Mouse (Mus musculus) lung, postnatal 0 days (tissue): ENCODE measurements around the gene Ly6g6c. TPM values are rescaled to one million over a fixed set of nuclear protein-coding genes. Genes with fewer than 3 reads are reported as not detected.

Experiments
- ATAC-seq: fragments of 200-750 bp; cut with Nextera tagmentation; 2 replicates; pipeline ENCODE4 v1.8.0; 2017; ENCODE audit warnings: moderate library complexity
- DNase-seq: peaks from one replicate; pipeline ENCODE4 v3.0.0-alpha.2; 2016; ENCODE audit warnings: low spot score
- H3K27ac ChIP-seq: fragments of 300-500 bp; sonication (generic); 2 replicates; pipeline ENCODE4 v1.5.1; 2014; ENCODE audit warnings: antibody characterized with exemption, mild to moderate bottlenecking, low read length, mixed read lengths
- H3K27me3 ChIP-seq: fragments of 300-500 bp; sonication (generic); replicated peaks from 2 replicates; pipeline ENCODE4 v1.6.1; 2014; ENCODE audit warnings: low read length, mixed read lengths; ENCODE audit not compliant: insufficient read depth
- H3K36me3 ChIP-seq: fragments of 300-500 bp; sonication (generic); 2 replicates; pipeline ENCODE4 v1.6.1; 2014; ENCODE audit warnings: low read length, mixed read lengths; ENCODE audit not compliant: insufficient read depth
- H3K4me1 ChIP-seq: fragments of 300-500 bp; sonication (generic); 2 replicates; pipeline ENCODE4 v1.6.1; 2014; ENCODE audit warnings: antibody characterized with exemption, low read depth, low read length, mixed read lengths; ENCODE audit not compliant: insufficient read depth
- H3K4me2 ChIP-seq: fragments of 300-500 bp; sonication (generic); replicated peaks from 2 replicates; pipeline ENCODE4 v1.6.1; 2014; ENCODE audit warnings: low read depth, mild to moderate bottlenecking, low read length, moderate library complexity, mixed read lengths
- H3K4me3 ChIP-seq: fragments of 300-500 bp; sonication (generic); 2 replicates; pipeline ENCODE4 v1.5.1; 2014; ENCODE audit warnings: low read depth, low read length
- H3K9ac ChIP-seq: fragments of 300-500 bp; sonication (generic); replicated peaks from 2 replicates; pipeline ENCODE4 v1.6.1; 2014; ENCODE audit warnings: low read depth, mild to moderate bottlenecking
- H3K9me3 ChIP-seq: fragments of 300-500 bp; sonication (generic); 2 replicates; pipeline ENCODE4 v1.6.1; 2016; ENCODE audit warnings: low read length, mixed read lengths
- CTCF ChIP-seq: IDR thresholded peaks from 2 replicates; pipeline ENCODE4 v1.5.1; 2016; ENCODE audit warnings: antibody characterized with exemption, mild to moderate bottlenecking
- EP300 ChIP-seq: IDR thresholded peaks from 2 replicates; pipeline ENCODE4 v1.6.1; 2016; ENCODE audit warnings: antibody characterized with exemption, mild to moderate bottlenecking, control low read depth
- WGBS: fragments of 180-500 bp; shearing (Covaris S2); extraction: QIAGEN DNeasy Blood & Tissue Kit; methylation state at CpG from one replicate; pipeline ENCODE4 v1.1.7; 2014; 5-methylcytosine and 5-hydroxymethylcytosine counted together
- polyA plus RNA-seq: library from polyadenylated mRNA; unstranded; fragments of >200 nt; fragmentation: Nextera tagmentation; extraction: Ambion mirVana; gene quantifications from 2 replicates; pipeline ENCODE4 v1.2.1, GENCODE M21; 2015

Gene Ly6g6c
- polyA plus RNA-seq, 1 experiment from 2014 or later = 4.9 TPM

DNA sequence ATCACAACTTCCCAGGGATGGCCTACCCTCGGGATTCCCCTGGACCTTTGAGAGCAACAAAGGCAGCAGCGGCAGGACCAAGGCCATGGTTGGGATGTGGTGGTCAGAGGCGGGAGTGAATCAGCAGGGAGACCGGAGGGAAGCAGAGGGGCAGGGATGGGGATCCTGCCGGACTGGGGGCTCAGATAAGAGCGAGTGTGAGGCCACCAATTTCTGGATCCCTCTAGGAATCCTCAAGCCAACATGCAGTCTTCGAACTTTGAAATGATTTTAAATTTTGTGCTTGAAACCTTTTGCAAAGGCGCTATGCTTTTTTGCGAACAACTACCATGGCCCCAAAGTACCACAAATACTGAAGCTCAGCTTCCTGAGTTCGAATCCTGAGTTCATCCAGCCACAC lies 896 bp downstream of the Ly6g6c start, which contains the start of gene Mpig6b:
Mpig6b (minus strand) TSS at position 101 of the 400 bp plus-strand sequence.
- WGBS = 55% methylated on average over 10 of the region's 10 CpGs

DNA sequence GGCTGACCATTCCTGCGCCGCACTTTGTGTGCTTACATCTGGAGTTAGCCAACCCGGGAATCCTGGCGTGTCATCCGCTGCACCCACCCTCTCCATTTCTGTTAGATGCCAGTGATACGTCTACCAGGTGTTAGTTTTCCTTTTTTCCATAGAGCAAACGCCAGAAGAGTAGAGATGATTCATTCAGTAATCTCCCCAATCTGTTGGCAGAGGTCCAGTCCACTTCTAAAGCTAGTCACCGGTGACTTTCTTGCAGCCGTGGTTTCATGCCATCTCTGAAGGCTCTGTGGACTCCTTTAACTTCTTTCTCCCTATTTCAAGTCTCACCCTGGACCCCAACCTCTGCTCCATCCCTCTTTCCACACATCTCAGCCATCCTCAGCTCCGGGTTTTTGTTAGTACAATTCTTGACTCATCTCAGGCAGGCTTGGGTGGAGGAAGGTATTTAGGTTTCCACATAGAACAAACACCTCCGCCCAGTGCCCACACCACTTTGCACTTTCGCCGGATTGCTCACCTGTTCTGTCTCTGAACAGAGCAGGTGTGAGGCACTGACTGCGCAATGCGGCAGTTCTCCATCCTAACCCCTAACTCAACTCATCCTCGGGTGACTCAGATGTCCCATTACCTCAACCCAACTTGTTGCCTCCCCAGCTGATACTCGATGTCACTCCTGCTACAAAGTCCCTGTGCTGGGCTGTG lies 3.2 kb downstream of the Ly6g6c start:
- H3K9me3 ChIP-seq = no peaks in the 10 kb centered on the region
- WGBS = 54% methylated on average over 17 of the region's 17 CpGs
- DNase-seq (peak; percentile 67), ATAC-seq (peak; percentile 29)
- H3K27me3 ChIP-seq = 0 out of 2 replicates have a peak, but pooled peaks cover 3% of the 10 kb centered on the region
- H3K36me3 ChIP-seq = no peaks in the 10 kb centered on the region
- no peak overlapping the region for H3K4me2 ChIP-seq
- no peak overlapping the region for H3K4me3 ChIP-seq
- no peak overlapping the region for H3K9ac ChIP-seq
- no peak overlapping the region for H3K27ac ChIP-seq
- TF ChIP-seq CTCF = no peak
- peak; percentile 54; the same call in 1 of the 2 replicates for TF ChIP-seq EP300
- H3K4me1 ChIP-seq = peaks cover 6% of the 10 kb centered on the region; the same call in 1 of the 2 replicates

More for the DNA sequence above, 896 bp downstream of the Ly6g6c start, which contains the start of gene Mpig6b:
- peaks cover 7% of the 10 kb centered on the region; the same call in 1 of the 2 replicates for H3K36me3 ChIP-seq
- H3K4me3 ChIP-seq = peak within 1 kb of the TSS; percentile 39
- TF ChIP-seq EP300 = no peak
- TF ChIP-seq CTCF = no peak
- peak within 1 kb of the TSS; percentile 29; the same call in 1 of the 2 replicates for H3K9ac ChIP-seq
- H3K27ac ChIP-seq = peak within 1 kb of the TSS; percentile 83
- peak within 1 kb of the TSS; percentile 70 for H3K4me2 ChIP-seq
- H3K9me3 ChIP-seq = no peaks in the 10 kb centered on the region
- no peak for DNase-seq
- peaks cover 6% of the 10 kb centered on the region; the same call in 1 of the 2 replicates for H3K4me1 ChIP-seq
- 0 out of 2 replicates have a peak, but pooled peaks cover 3% of the 10 kb centered on the region for H3K27me3 ChIP-seq
- no peak for ATAC-seq

GRCm38 (mm10) chr17:35070556-35071229 lies 5.5 kb downstream of the Ly6g6c start:
- Histone ChIP-seq H3K9ac (no peak overlapping the region), H3K4me1 (peaks cover under 1% of the 10 kb centered on the region; the same call in 1 of the 2 replicates), H3K36me3 (no peaks in the 10 kb centered on the region), H3K27me3 (0 out of 2 replicates have a peak, but pooled peaks cover 3% of the 10 kb centered on the region), H3K27ac (no peak overlapping the region), H3K9me3 (no peaks in the 10 kb centered on the region), H3K4me3 (no peak overlapping the region), H3K4me2 (no peak overlapping the region)
- DNase-seq (peak; percentile 70), ATAC-seq (peak; percentile 52)
- 45% methylated on average over 6 of the region's 6 CpGs for WGBS
- TF ChIP-seq CTCF (peak; percentile 32; the same call in 1 of the 2 replicates), EP300 (no peak)

DNA sequence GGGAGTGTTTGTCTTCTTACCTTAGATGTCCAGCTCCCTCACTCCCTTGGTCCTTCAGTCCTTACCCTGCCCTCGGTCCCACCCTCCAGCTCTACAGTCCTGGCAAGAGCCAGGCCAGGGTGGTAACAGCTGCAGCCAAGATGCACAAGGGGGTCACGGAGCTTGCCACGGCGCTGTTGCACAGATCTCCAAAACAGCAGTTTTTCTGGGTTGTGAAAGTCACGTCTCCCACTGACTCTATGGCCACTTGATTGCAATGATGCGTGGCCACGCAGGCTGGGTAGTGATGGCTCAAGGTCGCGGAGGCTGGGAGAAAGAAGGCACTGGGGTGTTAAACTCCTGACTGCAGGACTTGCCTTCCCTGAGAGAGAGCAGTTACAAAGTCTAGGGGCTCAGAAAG lies 6.3 kb downstream of the Ly6g6c start:
- Histone ChIP-seq H3K4me3 (no peak overlapping the region), H3K9ac (no peak overlapping the region), H3K27me3 (0 out of 2 replicates have a peak, but pooled peaks cover under 1% of the 10 kb centered on the region), H3K4me2 (no peak overlapping the region), H3K27ac (no peak overlapping the region), H3K9me3 (no peaks in the 10 kb centered on the region), H3K36me3 (no peaks in the 10 kb centered on the region), H3K4me1 (no peaks in the 10 kb centered on the region; the same call in 1 of the 2 replicates)
- ATAC-seq (no peak), DNase-seq (no peak)
- WGBS = 61% methylated on average over 9 of the region's 9 CpGs
- TF ChIP-seq CTCF (no peak), EP300 (no peak)

DNA sequence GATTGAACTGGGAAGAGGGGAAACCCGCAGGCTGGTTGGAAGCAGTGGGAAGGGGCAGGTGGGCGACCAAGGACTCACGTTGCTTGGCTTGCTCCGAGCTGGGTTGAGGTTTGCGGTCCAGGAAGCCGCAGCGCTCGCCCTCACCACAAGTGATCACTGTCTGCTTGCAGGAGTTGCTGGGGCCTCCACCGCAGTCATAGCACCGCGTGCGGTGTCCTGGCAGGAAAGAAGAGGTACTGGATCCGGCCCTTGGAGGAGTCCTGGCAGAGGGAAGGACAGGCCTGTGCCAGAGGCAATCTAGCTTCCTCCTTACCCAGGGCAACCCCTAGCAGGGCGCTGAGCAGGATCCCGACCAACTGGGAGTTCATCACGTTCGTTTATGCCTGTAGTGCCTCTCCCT lies 8.9 kb downstream of the Ly6g6c start:
- H3K9me3 ChIP-seq = no peaks in the 10 kb centered on the region
- H3K27ac ChIP-seq = no peak overlapping the region
- no peak overlapping the region for H3K4me3 ChIP-seq
- H3K36me3 ChIP-seq = no peaks in the 10 kb centered on the region
- WGBS = 58% methylated on average over 17 of the region's 17 CpGs
- no peak for DNase-seq
- H3K4me1 ChIP-seq = no peaks in the 10 kb centered on the region
- TF ChIP-seq CTCF (no peak), EP300 (no peak)
- no peak for ATAC-seq
- no peak overlapping the region for H3K9ac ChIP-seq
- no peak overlapping the region for H3K4me2 ChIP-seq
- H3K27me3 ChIP-seq = no peaks in the 10 kb centered on the region

GRCm38 (mm10) chr17:35076507-35077176 lies 11.5 kb downstream of the Ly6g6c start, which contains the start of gene Ly6g6e:
Ly6g6e (plus strand) TSS chr17:35076902.
- no peaks in the 10 kb centered on the region for H3K9me3 ChIP-seq
- ATAC-seq = no peak

More at GRCm38 (mm10) chr17:35076507-35077176, 11.5 kb downstream of the Ly6g6c start, which contains the start of gene Ly6g6e:
- H3K4me2 ChIP-seq = peak within 1 kb of the TSS; percentile 56
- no peaks in the 10 kb centered on the region for H3K4me1 ChIP-seq
- H3K27ac ChIP-seq = peak within 1 kb of the TSS; percentile 76
- 35% methylated on average over 10 of the region's 10 CpGs for WGBS
- H3K4me3 ChIP-seq = peak within 1 kb of the TSS; percentile 38
- H3K27me3 ChIP-seq = no peaks in the 10 kb centered on the region
- no peak for DNase-seq
- TF ChIP-seq EP300 (no peak), CTCF (no peak)
- H3K9ac ChIP-seq = peak within 1 kb of the TSS; percentile 36
- no peaks in the 10 kb centered on the region for H3K36me3 ChIP-seq
